Mouse (Mus musculus) lung, adult 10 weeks (tissue): ENCODE data around the gene Drc3. TPM values are rescaled to one million over a fixed set of nuclear protein-coding genes. Genes with fewer than 3 reads are reported as not detected.

Experiments
- polyA plus RNA-seq: library from polyadenylated mRNA; stranded (reverse); fragments of 350-450 nt; fragmentation: Illumina TruSeq; extraction: RNeasy Lipid Tissue Mini Kit (QIAGEN cat#74804); gene quantifications from one replicate; pipeline ENCODE4 v1.2.3, GENCODE M21; 2014; ENCODE audit warnings: low read depth, low replicate concordance; ENCODE audit not compliant: insufficient read depth

Drc3 gene
- polyA plus RNA-seq = 20.1 TPM

GRCm38 (mm10) chr11:60352559-60353411, at the start of gene Drc3, which contains the start of gene Tom1l2:
Gene Drc3, plus strand, starts transcription at chr11:60353329.
Gene Tom1l2, minus strand, starts transcription at chr11:60352905.

GRCm38 (mm10) chr11:60416963-60417716, 64.0 kb downstream of the Drc3 start, which contains the start of gene Gid4:
Gene Gid4, plus strand, starts transcription at chr11:60417145.

GRCm38 (mm10) chr11:60417717-60418472, 64.8 kb downstream of the Drc3 start, which contains the start of gene Atpaf2:
Gene Atpaf2, minus strand, starts transcription at chr11:60418457.

Other genes starting within 250 kb of the Drc3 start
- 9.7 TPM for gene Rai1, start 248.3 kb upstream of the Drc3 start, polyA plus RNA-seq
- 37.1 TPM for gene Srebf1, start 130.7 kb upstream of the Drc3 start, polyA plus RNA-seq
- 26.7 TPM for gene Tom1l2, start 424 bp upstream of the Drc3 start, polyA plus RNA-seq
- 22.1 TPM for gene Gid4, start 63.8 kb downstream of the Drc3 start, polyA plus RNA-seq
- gene Atpaf2, start 65.1 kb downstream of the Drc3 start, polyA plus RNA-seq = 14.9 TPM
- 28.9 TPM for gene Drg2, start 101.3 kb downstream of the Drc3 start, polyA plus RNA-seq
- 0.07 TPM for gene Myo15, start 116.0 kb downstream of the Drc3 start, polyA plus RNA-seq
- 21.0 TPM for gene Alkbh5, start 183.1 kb downstream of the Drc3 start, polyA plus RNA-seq